Mouse (Mus musculus) T-cell, adult 2 months (primary cell): ENCODE results near the gene Tmprss9.
A peak's percentile ranks its signal among the peaks of the same experiment; 100 is the strongest.

Experiments
- DNase-seq: peaks from one replicate; pipeline ENCODE4 v3.0.0; 2022; ENCODE audit warnings: low spot score

Tmprss9 gene

GRCm38 (mm10) chr10:80843087-80843930 lies 28.3 kb upstream of the Tmprss9 start:
- DNase-seq = no peak

- DNase-seq = no peak
Observed at GRCm38 (mm10) chr10:80843931-80844547, 27.6 kb upstream of the Tmprss9 start, which contains the start of gene Lingo3. Gene Lingo3, minus strand, starts transcription at chr10:80844039.

GRCm38 (mm10) chr10:80845055-80845693 lies 26.5 kb upstream of the Tmprss9 start:
- DNase-seq = no peak

- no peak for DNase-seq
Observed at GRCm38 (mm10) chr10:80845732-80846131, 25.9 kb upstream of the Tmprss9 start.

GRCm38 (mm10) chr10:80848571-80848970 lies 23.1 kb upstream of the Tmprss9 start:
- peak; percentile 73 for DNase-seq

- peak; percentile 96 for DNase-seq
Observed at GRCm38 (mm10) chr10:80854913-80855748, 16.5 kb upstream of the Tmprss9 start, which contains the start of the genes Lsm7 and Sppl2b. Gene Lsm7, minus strand, starts transcription at chr10:80855209. Gene Sppl2b, plus strand, starts transcription at chr10:80855275.

GRCm38 (mm10) chr10:80855749-80856073 lies 15.9 kb upstream of the Tmprss9 start:
- no peak for DNase-seq

GRCm38 (mm10) chr10:80856267-80856666 lies 15.4 kb upstream of the Tmprss9 start:
- DNase-seq = peak; percentile 21

GRCm38 (mm10) chr10:80856908-80857307 lies 14.7 kb upstream of the Tmprss9 start:
- no peak for DNase-seq

GRCm38 (mm10) chr10:80857386-80857785 lies 14.3 kb upstream of the Tmprss9 start:
- DNase-seq = no peak

- no peak for DNase-seq
Observed at GRCm38 (mm10) chr10:80857848-80858247, 13.8 kb upstream of the Tmprss9 start.

- DNase-seq = no peak
Observed at GRCm38 (mm10) chr10:80858350-80858935, 13.2 kb upstream of the Tmprss9 start.

GRCm38 (mm10) chr10:80862305-80862704 lies 9.3 kb upstream of the Tmprss9 start:
- no peak for DNase-seq

- DNase-seq = no peak
Observed at GRCm38 (mm10) chr10:80864446-80864845, 7.2 kb upstream of the Tmprss9 start.

GRCm38 (mm10) chr10:80870993-80871392 lies 655 bp upstream of the Tmprss9 start:
- no peak for DNase-seq

GRCm38 (mm10) chr10:80874035-80874434 lies 2.4 kb downstream of the Tmprss9 start:
- DNase-seq = no peak

- peak; percentile 65 for DNase-seq
Observed at GRCm38 (mm10) chr10:80876028-80876427, 4.4 kb downstream of the Tmprss9 start.

GRCm38 (mm10) chr10:80876594-80876993 lies 4.9 kb downstream of the Tmprss9 start:
- no peak for DNase-seq

- DNase-seq = peak; percentile 63
Observed at GRCm38 (mm10) chr10:80880131-80880641, 8.5 kb downstream of the Tmprss9 start.

GRCm38 (mm10) chr10:80880901-80881300 lies 9.3 kb downstream of the Tmprss9 start:
- no peak for DNase-seq

- DNase-seq = peak; percentile 78
Observed at GRCm38 (mm10) chr10:80881301-80881700, 9.7 kb downstream of the Tmprss9 start.
